Mouse (Mus musculus): Measurements from ENCODE around the gene Zfp551.

Gene Zfp551

GRCm38 (mm10) chr7:12422245-12422849, at the start of gene Zfp551:
TSS of gene Zfp551 (minus strand) at chr7:12422751.
- DNase-seq (ENCODE audit: low read depth, low spot score): peak; percentile 79

- DNase-seq (ENCODE audit: low read depth, low spot score): no peak
Observed at GRCm38 (mm10) chr7:12422855-12423254, 304 bp upstream of the Zfp551 start.

GRCm38 (mm10) chr7:12421741-12422140, 810 bp downstream of the Zfp551 start:
- DNase-seq (ENCODE audit: low read depth, low spot score): no peak

GRCm38 (mm10) chr7:12369173-12369572, 53.4 kb downstream of the Zfp551 start, which contains the start of gene Vmn1r84:
TSS of gene Vmn1r84 (minus strand) at chr7:12369273.
- DNase-seq (ENCODE audit: low read depth, low spot score): no peak

Data from brain, adult 2 months (tissue).